Mouse (Mus musculus) stomach, embryonic 16.5 days (tissue): ENCODE measurements around the gene Hes6. TPM values are rescaled to one million over a fixed set of nuclear protein-coding genes. Genes with fewer than 3 reads are reported as not detected.

Experiments
- ATAC-seq: fragments of 200-750 bp; cut with Nextera tagmentation; 2 replicates; pipeline ENCODE4 v1.8.0; 2017; ENCODE audit warnings: moderate number of reproducible peaks, moderate TSS enrichment; ENCODE audit not compliant: insufficient read depth, low FRiP score
- H3K27ac ChIP-seq: fragments of 300-500 bp; sonication (generic); 2 replicates; pipeline ENCODE4 v1.5.1; 2014; ENCODE audit warnings: low read length
- H3K27me3 ChIP-seq: fragments of 300-500 bp; sonication (generic); 2 replicates; pipeline ENCODE4 v1.6.1; 2014; ENCODE audit warnings: low read length, control low read depth, mixed read lengths; ENCODE audit not compliant: control insufficient read depth, insufficient read depth
- H3K36me3 ChIP-seq: fragments of 300-500 bp; sonication (generic); 2 replicates; pipeline ENCODE4 v1.6.1; 2014; ENCODE audit warnings: low read length; ENCODE audit not compliant: control insufficient read depth, insufficient read depth
- H3K4me1 ChIP-seq: fragments of 300-500 bp; sonication (generic); 2 replicates; pipeline ENCODE4 v1.6.1; 2014; ENCODE audit warnings: low read length, control low read depth, mixed read lengths; ENCODE audit not compliant: control insufficient read depth, insufficient read depth
- H3K4me2 ChIP-seq: fragments of 300-500 bp; sonication (generic); 2 replicates; pipeline ENCODE4 v1.6.1; 2014; ENCODE audit warnings: low read depth, low read length, mixed read lengths
- H3K4me3 ChIP-seq: fragments of 300-500 bp; sonication (generic); replicated peaks from 2 replicates; pipeline ENCODE4 v1.5.1; 2014; ENCODE audit warnings: mild to moderate bottlenecking, low read length
- H3K9ac ChIP-seq: fragments of 300-500 bp; sonication (generic); 2 replicates; pipeline ENCODE4 v1.6.1; 2014; ENCODE audit warnings: low read length
- H3K9me3 ChIP-seq: fragments of 300-500 bp; sonication (generic); replicated peaks from 2 replicates; pipeline ENCODE4 v1.6.1; 2016; ENCODE audit warnings: low read length, control low read depth; ENCODE audit not compliant: control insufficient read depth
- WGBS: fragments of 180-500 bp; shearing (Covaris S2); extraction: QIAGEN DNeasy Blood & Tissue Kit; methylation state at CpG from one replicate; pipeline ENCODE4 v1.1.7; 2014; 5-methylcytosine and 5-hydroxymethylcytosine counted together
- polyA plus RNA-seq: library from polyadenylated mRNA; unstranded; fragments of >200 nt; fragmentation: Nextera tagmentation; extraction: Ambion mirVana; gene quantifications from 2 replicates; pipeline ENCODE4 v1.2.1, GENCODE M21; 2015

Hes6 gene
- polyA plus RNA-seq, 1 experiment from 2014 or later, result 67.2 TPM

DNA sequence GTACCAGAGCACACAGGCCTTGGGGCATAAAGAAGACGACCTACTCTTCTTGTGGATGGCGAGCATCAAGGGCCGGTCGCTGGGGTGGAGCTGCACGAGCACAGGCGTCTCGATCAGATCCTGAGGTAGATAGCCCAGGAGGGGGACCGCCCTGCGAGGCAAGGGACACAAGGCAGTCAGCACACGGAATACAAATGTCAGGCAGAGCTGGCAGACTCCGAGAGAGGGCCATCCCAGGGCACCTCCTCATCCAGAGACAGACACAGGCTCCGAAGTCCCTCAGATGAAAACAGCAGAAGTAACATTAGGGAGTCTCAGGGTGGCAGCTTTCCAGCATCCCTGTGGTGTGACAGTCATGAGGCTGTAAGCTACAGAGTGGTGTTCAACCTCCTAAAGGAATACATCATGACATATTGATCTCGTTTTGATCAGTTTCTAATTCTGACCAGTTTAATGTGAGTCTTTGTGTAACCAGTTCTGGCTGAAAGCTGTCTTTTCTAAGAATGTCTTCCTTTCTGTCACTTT, 21.8 kb upstream of the Hes6 start:
- peak overlapping the region; percentile 87 for H3K27ac ChIP-seq
- 86% methylated on average over 13 of the region's 13 CpGs for whole genome bisulfite sequencing
- H3K9me3 ChIP-seq, result no peaks in the 10 kb centered on the region
- ATAC-seq, result no peak
- no peak overlapping the region for H3K4me3 ChIP-seq
- H3K27me3 ChIP-seq, result no peaks in the 10 kb centered on the region
- no peak overlapping the region for H3K4me2 ChIP-seq
- H3K9ac ChIP-seq, result 0 out of 2 replicates have a peak overlapping the region, but pooled peaks have one; percentile 8
- H3K36me3 ChIP-seq, result peaks cover 6% of the 10 kb centered on the region; the same call in 1 of the 2 replicates
- H3K4me1 ChIP-seq, result peaks cover 15% of the 10 kb centered on the region

GRCm38 (mm10) chr1:91434905-91435304, 21.1 kb upstream of the Hes6 start:
- H3K4me3 ChIP-seq, result no peak overlapping the region
- H3K9ac ChIP-seq, result no peak overlapping the region
- 94% methylated on average over 8 of the region's 8 CpGs for WGBS
- peaks cover 6% of the 10 kb centered on the region; the same call in 1 of the 2 replicates for H3K36me3 ChIP-seq
- H3K27ac ChIP-seq, result no peak overlapping the region
- H3K4me1 ChIP-seq, result peaks cover 15% of the 10 kb centered on the region
- no peak overlapping the region for H3K4me2 ChIP-seq
- no peaks in the 10 kb centered on the region for H3K27me3 ChIP-seq
- ATAC-seq, result no peak
- no peaks in the 10 kb centered on the region for H3K9me3 ChIP-seq

- Histone ChIP-seq H3K4me2 (no peak overlapping the region), H3K36me3 (peaks cover 16% of the 10 kb centered on the region), H3K27me3 (no peaks in the 10 kb centered on the region), H3K4me1 (peaks cover 3% of the 10 kb centered on the region), H3K9me3 (no peaks in the 10 kb centered on the region), H3K27ac (no peak overlapping the region), H3K9ac (no peak overlapping the region), H3K4me3 (no peak overlapping the region)
- no peak for ATAC-seq
- 61% methylated on average over 7 of the region's 7 CpGs for WGBS
Observed at GRCm38 (mm10) chr1:91430761-91431160, 16.9 kb upstream of the Hes6 start.

DNA sequence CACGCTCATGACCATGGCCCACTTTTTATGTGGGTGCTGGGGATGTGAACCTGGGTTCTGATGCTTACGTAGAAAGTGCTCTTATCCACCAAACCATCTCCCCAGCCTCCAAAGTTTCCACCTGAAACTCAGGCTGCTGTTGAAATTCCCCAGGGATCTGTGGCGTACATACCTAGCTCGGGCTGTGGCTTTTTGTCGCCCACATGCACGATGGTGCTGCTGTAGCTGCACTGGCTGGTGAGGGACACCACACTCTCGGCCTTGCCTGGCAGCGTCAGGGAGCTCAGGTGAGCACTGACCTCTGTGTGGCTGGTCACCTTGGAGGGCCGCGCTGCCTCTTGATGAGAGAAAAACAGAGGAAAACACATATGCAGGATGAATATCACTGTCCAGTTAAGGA, 15.4 kb upstream of the Hes6 start:
- WGBS, result 89% methylated on average over 10 of the region's 10 CpGs
- peaks cover 10% of the 10 kb centered on the region for H3K36me3 ChIP-seq
- no peaks in the 10 kb centered on the region for H3K27me3 ChIP-seq

GRCm38 (mm10) chr1:91428614-91429013, 14.8 kb upstream of the Hes6 start:
- Histone ChIP-seq H3K9ac (no peak overlapping the region), H3K36me3 (peaks cover 10% of the 10 kb centered on the region), H3K9me3 (no peaks in the 10 kb centered on the region), H3K27me3 (no peaks in the 10 kb centered on the region), H3K4me3 (no peak overlapping the region), H3K4me1 (no peaks in the 10 kb centered on the region), H3K4me2 (no peak overlapping the region), H3K27ac (no peak overlapping the region)
- WGBS, result 21% methylated on average over 4 of the region's 4 CpGs
- ATAC-seq, result 0 out of 2 replicates have a peak, but pooled peaks have one; percentile 56

More for the DNA sequence above, 15.4 kb upstream of the Hes6 start:
- Histone ChIP-seq H3K4me1 (no peaks in the 10 kb centered on the region), H3K4me2 (no peak overlapping the region), H3K4me3 (no peak overlapping the region), H3K9ac (no peak overlapping the region), H3K27ac (no peak overlapping the region), H3K9me3 (no peaks in the 10 kb centered on the region)
- no peak for ATAC-seq

- Histone ChIP-seq H3K9me3 (no peaks in the 10 kb centered on the region), H3K36me3 (peaks cover 10% of the 10 kb centered on the region), H3K9ac (no peak overlapping the region), H3K4me2 (no peak overlapping the region), H3K4me1 (no peaks in the 10 kb centered on the region), H3K4me3 (no peak overlapping the region), H3K27me3 (no peaks in the 10 kb centered on the region), H3K27ac (no peak overlapping the region)
- ATAC-seq, result no peak
- 75% methylated on average over 9 of the region's 9 CpGs for WGBS
Observed at GRCm38 (mm10) chr1:91426397-91426796, 12.6 kb upstream of the Hes6 start.

DNA sequence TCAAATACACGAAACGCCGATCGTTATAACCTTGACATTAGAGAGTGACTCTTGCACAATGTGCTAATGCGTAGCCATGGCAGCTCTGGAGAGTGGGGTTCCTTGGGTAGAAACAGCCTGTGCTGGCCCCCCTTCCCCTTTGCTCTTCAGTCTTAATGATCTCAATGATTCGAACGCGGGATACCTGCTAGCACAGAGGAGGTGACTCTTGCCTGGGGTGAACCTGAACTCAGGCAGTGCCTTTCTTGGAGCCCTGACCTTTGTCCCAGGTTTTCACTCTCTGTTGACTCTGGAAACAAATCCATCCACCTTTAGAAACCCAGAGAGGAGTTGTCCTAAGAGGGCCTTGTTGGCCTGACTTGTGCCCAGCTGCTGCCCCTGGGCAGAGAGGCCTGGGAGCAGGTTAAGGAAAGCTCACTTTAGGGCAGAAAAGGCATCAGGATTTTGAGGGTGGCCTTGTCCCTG, 6.8 kb upstream of the Hes6 start:
- Histone ChIP-seq H3K27ac (no peak overlapping the region), H3K4me3 (no peak overlapping the region), H3K9ac (no peak overlapping the region), H3K9me3 (no peaks in the 10 kb centered on the region), H3K36me3 (no peaks in the 10 kb centered on the region; the same call in 1 of the 2 replicates), H3K4me1 (no peaks in the 10 kb centered on the region), H3K4me2 (no peak overlapping the region), H3K27me3 (no peaks in the 10 kb centered on the region)
- 84% methylated on average over 8 of the region's 8 CpGs for WGBS
- no peak for ATAC-seq

- Histone ChIP-seq H3K36me3 (no peaks in the 10 kb centered on the region; the same call in 1 of the 2 replicates), H3K27me3 (no peaks in the 10 kb centered on the region), H3K4me2 (no peak overlapping the region), H3K9me3 (no peaks in the 10 kb centered on the region), H3K4me3 (no peak overlapping the region), H3K9ac (no peak overlapping the region), H3K4me1 (peaks cover 5% of the 10 kb centered on the region), H3K27ac (no peak overlapping the region)
- WGBS, result 68% methylated on average over 10 of the region's 10 CpGs
- no peak for ATAC-seq
Observed at GRCm38 (mm10) chr1:91419862-91420600, 6.2 kb upstream of the Hes6 start.

- Histone ChIP-seq H3K4me2 (no peak overlapping the region), H3K9ac (no peak overlapping the region), H3K27ac (no peak overlapping the region), H3K9me3 (no peaks in the 10 kb centered on the region), H3K4me3 (no peak overlapping the region), H3K27me3 (no peaks in the 10 kb centered on the region), H3K4me1 (peaks cover 18% of the 10 kb centered on the region), H3K36me3 (no peaks in the 10 kb centered on the region)
- WGBS, result 65% methylated on average over 1 of the region's 1 CpGs
- no peak for ATAC-seq
Observed at GRCm38 (mm10) chr1:91417991-91418390, 4.2 kb upstream of the Hes6 start.
